Mouse (Mus musculus) adrenal gland, postnatal 4 days (tissue): Measurements from ENCODE around the gene Cuedc1. TPM values are rescaled to one million over a fixed set of nuclear protein-coding genes. Genes with fewer than 3 reads are reported as not detected.
"Not testable (repeated sequence)": the region's sequence is repeated elsewhere in the genome, so short reads cannot be mapped to it uniquely, and the experiment has no call there.

Experiments
- DNase-seq, 2 experiments: peaks; one replicate each; pipeline ENCODE4 v3.0.0; 2021 to 2022; ENCODE audit warnings: low spot score in 2 of 2, mixed read lengths in 2 of 2
- total RNA-seq, 2 experiments: library from RNA; stranded (reverse); gene quantifications; 2 replicates each; pipeline ENCODE4 v1.2.3; 2021

Cuedc1 gene
- total RNA-seq, 2 experiments from 2014 or later, result 59.3 to 65.2 TPM

DNA sequence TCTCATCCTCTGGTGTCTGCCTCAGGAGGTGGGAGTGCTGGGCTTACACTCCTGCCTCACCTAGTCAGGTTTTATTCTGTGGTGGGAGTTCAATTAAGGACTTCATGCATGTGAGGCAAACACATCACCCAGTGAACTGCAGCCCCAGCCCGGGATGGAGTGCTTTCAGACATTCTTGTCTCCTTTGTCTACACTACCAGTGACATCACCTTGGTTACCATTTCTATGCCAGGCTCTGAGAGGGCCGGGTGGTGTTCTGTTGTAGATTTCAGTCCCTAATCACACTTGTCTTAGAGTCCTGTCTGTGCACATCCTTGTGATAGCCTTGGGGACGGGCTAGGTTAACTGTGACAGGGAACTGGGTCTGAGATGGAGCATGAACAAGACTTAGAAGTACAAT lies 70.8 kb downstream of the Cuedc1 start:
- no peak for DNase-seq

GRCm38 (mm10) chr11:88169531-88170040 lies 71.7 kb downstream of the Cuedc1 start:
- DNase-seq, result no peak

GRCm38 (mm10) chr11:88170606-88171005 lies 72.7 kb downstream of the Cuedc1 start:
- no peak for DNase-seq

- DNase-seq, result no peak
Measured at GRCm38 (mm10) chr11:88171876-88172442, 74.1 kb downstream of the Cuedc1 start.

DNA sequence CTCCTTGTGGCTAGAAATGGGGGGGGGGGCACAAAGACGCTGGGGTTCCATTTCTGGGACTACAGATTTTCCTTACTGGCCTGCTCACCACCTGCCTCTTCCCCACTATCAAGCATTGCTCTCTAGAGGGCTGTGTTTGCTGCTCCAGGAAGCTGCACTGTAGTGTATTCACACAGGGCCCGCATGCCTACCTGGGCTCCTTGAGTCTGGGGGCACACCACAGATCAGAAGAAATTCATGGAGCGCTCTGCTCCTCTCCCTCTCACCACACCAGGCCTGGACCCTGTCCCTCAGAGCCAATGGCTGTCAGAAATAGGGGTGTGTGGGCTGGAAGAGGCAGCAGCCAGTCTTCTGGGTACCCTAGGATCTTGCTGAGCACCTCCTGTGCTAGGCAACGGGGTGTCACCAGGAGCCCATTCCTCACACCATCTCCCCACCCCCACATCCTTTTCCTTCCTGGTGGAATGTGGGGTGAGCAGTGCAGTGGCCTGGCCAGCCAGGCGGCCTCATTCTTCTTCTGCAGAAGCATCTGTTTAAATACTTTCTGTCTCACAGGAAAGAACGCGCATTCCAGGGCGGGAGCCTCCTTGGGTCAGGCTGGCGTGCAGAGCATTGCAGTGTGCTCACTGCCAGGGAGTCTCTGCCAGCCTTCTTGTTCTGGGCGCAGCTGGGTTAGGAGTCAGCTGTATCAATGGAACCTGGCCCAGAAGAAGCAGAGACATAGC lies 74.9 kb downstream of the Cuedc1 start:
- DNase-seq, result no peak

GRCm38 (mm10) chr11:88173386-88174025 lies 75.6 kb downstream of the Cuedc1 start:
- DNase-seq, result no peak

- DNase-seq, result no peak
Measured at GRCm38 (mm10) chr11:88180467-88180958, 82.7 kb downstream of the Cuedc1 start.

DNA sequence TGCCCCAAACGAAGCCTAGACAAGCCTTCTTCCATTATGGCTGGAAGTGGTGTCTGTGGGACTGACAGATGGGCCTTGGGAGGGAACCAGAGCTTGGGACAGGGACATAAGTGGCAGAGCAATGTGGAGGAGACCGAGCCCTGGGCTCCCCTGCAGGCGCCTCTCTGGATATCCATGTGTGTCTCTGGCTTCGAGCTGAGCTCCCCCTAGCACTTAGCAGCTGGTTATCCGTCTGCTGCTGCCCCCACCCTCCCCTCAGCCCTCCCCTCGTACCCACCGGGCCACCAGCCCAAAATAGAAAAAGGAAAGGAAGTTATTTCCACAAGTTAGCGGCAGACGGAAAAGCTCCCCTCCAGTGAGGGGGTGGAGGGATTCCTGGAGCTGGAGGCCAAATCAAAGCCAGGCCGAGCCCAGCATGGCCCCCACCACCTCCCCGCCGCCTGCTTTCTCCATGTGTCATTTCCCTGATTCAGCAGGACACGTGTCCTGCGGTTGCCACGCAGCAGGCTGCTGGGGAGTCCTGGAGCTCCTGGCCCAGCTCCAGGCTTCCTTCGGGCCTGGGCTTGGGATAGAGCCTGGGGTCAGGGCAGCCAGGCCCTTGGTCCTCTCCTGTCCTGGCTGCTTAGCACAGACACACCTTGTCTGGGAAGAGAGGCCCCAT lies 83.2 kb downstream of the Cuedc1 start:
- DNase-seq, result peak in 1 of 2 experiments; percentile 73

GRCm38 (mm10) chr11:88184632-88185180 lies 86.8 kb downstream of the Cuedc1 start:
- no peak for DNase-seq

- no peak for DNase-seq
Measured at GRCm38 (mm10) chr11:88186078-88186946, 88.5 kb downstream of the Cuedc1 start.

GRCm38 (mm10) chr11:88186947-88187243 lies 89.0 kb downstream of the Cuedc1 start:
- no peak for DNase-seq

GRCm38 (mm10) chr11:88187417-88188133 lies 89.7 kb downstream of the Cuedc1 start:
- DNase-seq, result peak; percentile 62 to 75

- DNase-seq, result no peak
Measured at GRCm38 (mm10) chr11:88188216-88188615, 90.4 kb downstream of the Cuedc1 start.

DNA sequence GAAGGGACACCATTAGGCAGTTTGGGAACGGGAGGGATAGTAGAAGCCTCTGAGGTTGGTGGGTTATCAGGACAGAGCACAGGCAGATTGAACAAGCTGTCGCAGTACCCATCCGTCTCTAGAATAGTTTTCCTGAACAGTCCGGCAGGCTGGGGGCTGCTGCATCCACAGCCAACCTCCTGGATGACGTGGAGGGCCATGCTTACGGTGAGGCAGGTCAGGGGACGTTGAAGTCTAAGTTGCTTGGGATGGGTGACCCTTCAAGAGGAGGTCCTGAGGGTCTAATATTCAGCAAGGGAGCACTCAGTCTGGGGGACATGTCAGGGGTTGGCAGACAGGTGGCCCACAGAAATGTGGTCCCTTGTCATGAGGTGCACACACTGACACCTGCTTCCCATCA lies 90.8 kb downstream of the Cuedc1 start:
- DNase-seq, result no peak

DNA sequence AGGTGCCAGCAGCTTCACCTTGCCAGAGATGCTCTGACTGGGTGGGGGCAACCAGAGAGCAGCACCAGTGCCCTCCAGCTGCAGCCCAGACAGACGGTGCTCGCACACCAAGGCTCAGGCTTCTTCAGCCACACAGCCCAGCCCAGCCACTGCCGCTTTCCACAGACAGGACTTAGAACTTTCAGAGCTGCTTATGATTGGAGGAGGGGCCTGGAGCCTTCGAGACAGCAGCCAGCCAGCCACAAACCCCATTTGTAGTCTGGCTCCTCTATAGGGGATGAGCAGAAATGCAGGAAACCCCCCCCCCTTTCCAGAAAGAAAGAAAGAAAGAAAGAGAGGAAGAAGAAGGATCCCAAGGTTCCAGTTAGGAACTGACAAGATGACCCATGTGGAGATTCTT lies 94.7 kb downstream of the Cuedc1 start:
- DNase-seq, result no peak

GRCm38 (mm10) chr11:88193098-88193823 lies 95.4 kb downstream of the Cuedc1 start:
- no peak for DNase-seq

DNA sequence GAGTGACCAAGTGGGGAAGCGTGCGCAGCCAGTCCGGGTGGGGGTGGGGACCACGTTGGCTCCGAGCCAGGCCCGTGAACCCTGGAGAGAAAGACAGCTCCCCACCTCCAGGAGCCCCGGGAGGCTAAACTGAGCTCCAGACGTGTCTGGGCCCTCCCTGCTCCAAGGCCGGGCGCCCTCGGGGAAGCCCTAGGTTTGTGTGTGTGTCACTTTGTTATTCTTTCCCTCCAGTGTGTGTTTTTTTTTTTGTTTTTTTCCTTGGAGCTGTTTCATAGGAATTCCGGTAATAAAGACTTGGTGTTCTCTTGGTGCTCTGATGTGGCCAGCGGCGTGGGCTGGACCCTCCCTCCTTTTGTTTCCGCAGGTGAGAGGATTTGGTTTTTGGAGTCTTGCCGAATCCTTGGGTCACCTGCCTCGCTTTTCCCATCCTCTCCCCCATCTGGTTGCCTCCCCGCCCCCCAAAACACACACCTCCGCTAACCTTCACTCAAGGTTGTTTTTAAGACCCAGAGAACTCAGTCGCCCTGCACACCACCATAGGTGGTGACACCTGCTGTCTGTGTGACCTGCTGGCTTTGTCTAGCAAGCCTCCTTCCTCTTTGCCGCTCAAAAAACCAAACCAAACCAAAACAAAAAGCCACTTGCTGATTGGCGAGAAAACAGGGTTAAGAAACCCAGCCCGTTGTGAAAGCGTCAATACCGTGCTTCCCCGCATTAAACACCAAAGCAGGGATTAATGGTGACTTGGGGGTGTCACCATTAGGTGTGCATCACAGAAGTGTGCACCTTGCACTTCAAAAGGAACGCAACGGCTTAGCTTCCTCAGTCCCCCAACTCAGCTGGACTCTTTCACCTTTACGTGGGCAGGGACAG lies 96.2 kb downstream of the Cuedc1 start:
- DNase-seq, result no peak

GRCm38 (mm10) chr11:88195699-88196098 lies 97.8 kb downstream of the Cuedc1 start:
- DNase-seq, result not testable (repeated sequence)
